Comparison of ENCODE assay signal across 22 mouse cellular contexts in genomic region chr5:148931301-148931700, GRCm38 (mm10). TPM values are rescaled to one million over a fixed set of nuclear protein-coding genes. Genes with fewer than 3 reads are reported as not detected.
DNase-seq lines count a peak whose midpoint lies in the region; ATAC-seq and TF ChIP-seq lines count a peak whose summit lies in the region.
"Had no signal": no experiment of that assay in that cellular context is flagged by ENCODE, and none has a peak within 500 bp of the region (broad histone marks: within the 10 kb centered on the region; RNA-seq: fewer than 3 reads in every experiment).

No protein-coding gene starts in this region.

- WGBS in lung, postnatal 0 days, result 85% methylated on average over 1 of the region's 1 CpGs
- 92% methylated on average over 1 of the region's 1 CpGs for WGBS in forebrain, embryonic 10.5 days

- peak; percentile 58 for DNase-seq in kidney, adult 18-20 months
- DNase-seq in kidney, postnatal 10 days, result no peak
- DNase-seq in lung, postnatal 0 days (ENCODE audit: low spot score), result no peak
- no peak for DNase-seq in lung, postnatal 10 days
- peak; percentile 52 to 78 for DNase-seq in kidney, postnatal 25 days
- DNase-seq in forebrain, embryonic 10.5 days (ENCODE audit: extremely low spot score, low spot score), result no peak
- no peak for DNase-seq in thymus, postnatal 0 days (ENCODE audit: low spot score)
- no peak for DNase-seq in gastrocnemius, postnatal 36 days
- DNase-seq: adrenal gland, postnatal 36 days; cerebellum, adult 2 months; gastrocnemius, postnatal 10 days; heart, adult 18-20 months; liver, postnatal 0 days; right cerebral cortex, adult 18-20 months; thymus, postnatal 14 days had no signal

- no peaks in the 10 kb centered on the region; the same call in 1 of the 2 replicates for H3K4me1 ChIP-seq in lung, postnatal 0 days (ENCODE audit: insufficient read depth, low read depth, low read length)
- H3K4me1 ChIP-seq in forebrain, embryonic 10.5 days, result peaks cover 48% of the 10 kb centered on the region

- no peaks in the 10 kb centered on the region for H3K9me3 ChIP-seq in lung, postnatal 0 days (ENCODE audit: low read length)
- H3K9me3 ChIP-seq in forebrain, embryonic 10.5 days, result peaks cover 3% of the 10 kb centered on the region; the same call in 1 of the 2 replicates
- H3K9me3 ChIP-seq: embryonic facial prominence, embryonic 10.5 days; forebrain, embryonic 12.5 days; neural tube, embryonic 13.5 days had no signal

- no peak overlapping the region for H3K9ac ChIP-seq in lung, postnatal 0 days (replicated peaks; ENCODE audit: low read depth)
- H3K9ac ChIP-seq: forebrain, embryonic 12.5 days; limb, embryonic 13.5 days; liver, postnatal 0 days; midbrain, embryonic 13.5 days; neural tube, embryonic 13.5 days had no signal

- peak overlapping the region; percentile 22; the same call in 1 of the 2 replicates for H3K27ac ChIP-seq in lung, postnatal 0 days (ENCODE audit: low read length)
- H3K27ac ChIP-seq in forebrain, embryonic 10.5 days, result no peak overlapping the region
- H3K27ac ChIP-seq: embryonic facial prominence, embryonic 10.5 days; forebrain, embryonic 12.5 days; limb, embryonic 13.5 days; midbrain, embryonic 13.5 days; neural tube, embryonic 13.5 days had no signal

- H3K4me2 ChIP-seq in lung, postnatal 0 days (replicated peaks; ENCODE audit: low read depth, low read length), result no peak overlapping the region
- H3K4me2 ChIP-seq: forebrain, embryonic 12.5 days; limb, embryonic 13.5 days; midbrain, embryonic 13.5 days; neural tube, embryonic 13.5 days had no signal

- intact Hi-C loops in gastrocnemius, postnatal 36 days (cut with DNase I), result no loop called here

- ATAC-seq in lung, postnatal 0 days, result no peak
- ATAC-seq: hindbrain, embryonic 16.5 days; liver, postnatal 0 days; midbrain, embryonic 13.5 days had no signal

- TF ChIP-seq CTCF in lung, postnatal 0 days (IDR thresholded peaks at IDR 0.05), result no peak

- no peak for TF ChIP-seq EP300 in lung, postnatal 0 days (IDR thresholded peaks at IDR 0.05)

- no peaks in the 10 kb centered on the region for H3K27me3 ChIP-seq in lung, postnatal 0 days (replicated peaks; ENCODE audit: insufficient read depth, low read length)
- no peaks in the 10 kb centered on the region for H3K27me3 ChIP-seq in forebrain, embryonic 10.5 days (ENCODE audit: poor library complexity, severe bottlenecking)
- H3K27me3 ChIP-seq: CH12.LX; forebrain, embryonic 12.5 days; limb, embryonic 13.5 days; midbrain, embryonic 13.5 days; neural tube, embryonic 13.5 days had no signal

- no peak overlapping the region for H3K4me3 ChIP-seq in lung, postnatal 0 days (ENCODE audit: low read depth, low read length)
- H3K4me3 ChIP-seq in forebrain, embryonic 10.5 days, result no peak overlapping the region
- H3K4me3 ChIP-seq: embryonic facial prominence, embryonic 10.5 days; forebrain, embryonic 12.5 days; limb, embryonic 13.5 days; midbrain, embryonic 13.5 days; neural tube, embryonic 13.5 days had no signal

- no peaks in the 10 kb centered on the region for H3K36me3 ChIP-seq in lung, postnatal 0 days (ENCODE audit: insufficient read depth, low read length)
- peaks cover 4% of the 10 kb centered on the region for H3K36me3 ChIP-seq in forebrain, embryonic 10.5 days (replicated peaks)

RNA-seq across cellular contexts. Expression of gene Katnal1, which starts 2.2 kb away (rescaled TPM):
- 4.3 and 5.0 TPM in 2 replicates for polyA plus RNA-seq in lung, postnatal 0 days (2015; fragmentation: Nextera tagmentation; extraction: Ambion mirVana)
- 19.8 and 22.9 TPM in 2 replicates for polyA plus RNA-seq in forebrain, embryonic 10.5 days (2016; fragmentation: Nextera tagmentation; extraction: Ambion mirVana)
- polyA plus RNA-seq in thymus, postnatal 0 days (2015; fragmentation: Nextera tagmentation; extraction: Ambion mirVana), result 6.7 and 6.8 TPM in 2 replicates
- total RNA-seq in gastrocnemius, postnatal 36 days (2021), result 1 to 10 TPM; 4.3 to 5.0 TPM

Comparison
In these comparisons a context has a peak if more than half of its experiments do, and no peak if none do; other contexts are left out.
1. DNase-seq: peak in kidney, adult 18-20 months (single experiment) and kidney, postnatal 25 days (2 of 2); none in kidney, postnatal 10 days (single experiment), lung, postnatal 0 days (single experiment), lung, postnatal 10 days (single experiment), forebrain, embryonic 10.5 days (single experiment), thymus, postnatal 0 days (single experiment) and gastrocnemius, postnatal 36 days (0 of 2).